Mouse (Mus musculus) forebrain, embryonic 16.5 days (tissue): ENCODE results near the gene Pnrc2. TPM values are rescaled to one million over a fixed set of nuclear protein-coding genes. Genes with fewer than 3 reads are reported as not detected.

Experiments used
- ATAC-seq: fragments of 200-750 bp; cut with Nextera tagmentation; 2 replicates; pipeline ENCODE4 v1.8.0; 2017; ENCODE audit warnings: mild to moderate bottlenecking, moderate library complexity
- H3K27ac ChIP-seq: fragments of 300-500 bp; sonication (generic); 2 replicates; pipeline ENCODE4 v1.5.1; 2014; ENCODE audit warnings: low read length, control low read depth
- H3K27me3 ChIP-seq: fragments of 300-500 bp; sonication (generic); replicated peaks from 2 replicates; pipeline ENCODE4 v1.6.1; 2014; ENCODE audit warnings: low read length; ENCODE audit not compliant: control insufficient read depth, insufficient read depth
- H3K36me3 ChIP-seq: fragments of 300-500 bp; sonication (generic); 2 replicates; pipeline ENCODE4 v1.6.1; 2014; ENCODE audit not compliant: control insufficient read depth, insufficient read depth
- H3K4me1 ChIP-seq: fragments of 300-500 bp; sonication (generic); replicated peaks from 2 replicates; pipeline ENCODE4 v1.6.1; 2014; ENCODE audit warnings: low read length; ENCODE audit not compliant: control insufficient read depth, insufficient read depth
- H3K4me2 ChIP-seq: fragments of 300-500 bp; sonication (generic); 2 replicates; pipeline ENCODE4 v1.6.1; 2014; ENCODE audit warnings: mild to moderate bottlenecking, low read length, control low read depth
- H3K4me3 ChIP-seq: fragments of 300-500 bp; sonication (generic); replicated peaks from 2 replicates; pipeline ENCODE4 v1.5.1; 2014; ENCODE audit warnings: mild to moderate bottlenecking, low read length, control low read depth
- H3K9ac ChIP-seq: fragments of 300-500 bp; sonication (generic); replicated peaks from 2 replicates; pipeline ENCODE4 v1.6.1; 2014; ENCODE audit warnings: low read depth, low read length, control low read depth
- H3K9me3 ChIP-seq: fragments of 300-500 bp; sonication (generic); 2 replicates; pipeline ENCODE4 v1.6.1; 2016; ENCODE audit warnings: low read length; ENCODE audit not compliant: control insufficient read depth
- WGBS: fragments of 180-500 bp; shearing (Covaris S2); extraction: QIAGEN DNeasy Blood & Tissue Kit; methylation state at CpG from one replicate; pipeline ENCODE4 v1.1.7; 2014; 5-methylcytosine and 5-hydroxymethylcytosine counted together
- polyA plus RNA-seq: library from polyadenylated mRNA; unstranded; fragments of >200 nt; fragmentation: Nextera tagmentation; extraction: Ambion mirVana; gene quantifications from 2 replicates; pipeline ENCODE4 v1.2.1, GENCODE M21; 2015

Pnrc2 gene
- polyA plus RNA-seq, 1 experiment from 2014 or later: 120 TPM

GRCm38 (mm10) chr4:135875991-135876582 lies 2.4 kb upstream of the Pnrc2 start:
- no peak for ATAC-seq
- 4% methylated on average over 9 of the region's 9 CpGs for WGBS
- Histone ChIP-seq H3K9me3 (no peaks in the 10 kb centered on the region), H3K36me3 (peaks cover 3% of the 10 kb centered on the region; the same call in 1 of the 2 replicates), H3K27me3 (no peaks in the 10 kb centered on the region), H3K4me3 (peak overlapping the region; percentile 20), H3K4me2 (peak overlapping the region; percentile 47), H3K4me1 (peaks cover 36% of the 10 kb centered on the region), H3K27ac (peak overlapping the region; percentile 14; the same call in 1 of the 2 replicates), H3K9ac (peak overlapping the region; percentile 46; the same call in 1 of the 2 replicates)

- Histone ChIP-seq H3K4me1 (peaks cover 38% of the 10 kb centered on the region), H3K4me2 (no peak overlapping the region; the same call in 1 of the 2 replicates)
- WGBS: 23% methylated on average over 7 of the region's 7 CpGs
Observed at GRCm38 (mm10) chr4:135875546-135875945, 1.9 kb upstream of the Pnrc2 start.

GRCm38 (mm10) chr4:135874564-135875535 lies 1.2 kb upstream of the Pnrc2 start:
- no peaks in the 10 kb centered on the region for H3K27me3 ChIP-seq
- peak overlapping the region; percentile 98 for H3K27ac ChIP-seq
- WGBS: 82% methylated on average over 10 of the region's 10 CpGs
- H3K9me3 ChIP-seq: no peaks in the 10 kb centered on the region
- H3K4me2 ChIP-seq: no peak overlapping the region
- no peak overlapping the region for H3K9ac ChIP-seq
- H3K4me3 ChIP-seq: peak overlapping the region; percentile 76
- H3K4me1 ChIP-seq: peaks cover 41% of the 10 kb centered on the region
- H3K36me3 ChIP-seq: peaks cover 3% of the 10 kb centered on the region
- no peak for ATAC-seq

More at GRCm38 (mm10) chr4:135875546-135875945, 1.9 kb upstream of the Pnrc2 start:
- no peak for ATAC-seq
- H3K4me3 ChIP-seq: no peak overlapping the region
- H3K36me3 ChIP-seq: peaks cover 3% of the 10 kb centered on the region
- H3K9me3 ChIP-seq: no peaks in the 10 kb centered on the region
- no peak overlapping the region for H3K27ac ChIP-seq
- no peaks in the 10 kb centered on the region for H3K27me3 ChIP-seq
- H3K9ac ChIP-seq: no peak overlapping the region

- 8% methylated on average over 17 of the region's 17 CpGs for WGBS
- no peak for ATAC-seq
- peak overlapping the region; percentile 75 for H3K9ac ChIP-seq
- peak overlapping the region; percentile 98 for H3K27ac ChIP-seq
- peaks cover 3% of the 10 kb centered on the region for H3K36me3 ChIP-seq
- H3K4me3 ChIP-seq: peak overlapping the region; percentile 76
- peak overlapping the region; percentile 77 for H3K4me2 ChIP-seq
- H3K27me3 ChIP-seq: no peaks in the 10 kb centered on the region
- peaks cover 41% of the 10 kb centered on the region for H3K4me1 ChIP-seq
- no peaks in the 10 kb centered on the region for H3K9me3 ChIP-seq
Observed at GRCm38 (mm10) chr4:135872589-135873391, 860 bp downstream of the Pnrc2 start.

- no peaks in the 10 kb centered on the region for H3K9me3 ChIP-seq
- H3K4me1 ChIP-seq: peaks cover 41% of the 10 kb centered on the region
- H3K4me2 ChIP-seq: peak overlapping the region; percentile 77
- H3K27me3 ChIP-seq: no peaks in the 10 kb centered on the region
- ATAC-seq: no peak
- peak overlapping the region; percentile 76 for H3K4me3 ChIP-seq
- 31% methylated on average over 3 of the region's 3 CpGs for WGBS
- H3K36me3 ChIP-seq: peaks cover 3% of the 10 kb centered on the region
- no peak overlapping the region for H3K27ac ChIP-seq
- peak overlapping the region; percentile 75; the same call in 1 of the 2 replicates for H3K9ac ChIP-seq
Observed at GRCm38 (mm10) chr4:135872015-135872414, 1.6 kb downstream of the Pnrc2 start.

GRCm38 (mm10) chr4:135870227-135871023 lies 3.2 kb downstream of the Pnrc2 start:
- Histone ChIP-seq H3K4me2 (peak overlapping the region; percentile 36), H3K4me3 (no peak overlapping the region), H3K9me3 (no peaks in the 10 kb centered on the region), H3K4me1 (peaks cover 25% of the 10 kb centered on the region), H3K27ac (no peak overlapping the region), H3K9ac (no peak overlapping the region), H3K36me3 (peaks cover 5% of the 10 kb centered on the region), H3K27me3 (no peaks in the 10 kb centered on the region)
- ATAC-seq: no peak
- WGBS: 25% methylated on average over 2 of the region's 2 CpGs

- no peak overlapping the region for H3K27ac ChIP-seq
- peaks cover 19% of the 10 kb centered on the region for H3K4me1 ChIP-seq
- WGBS: 54% methylated on average over 2 of the region's 2 CpGs
- no peaks in the 10 kb centered on the region for H3K9me3 ChIP-seq
- peaks cover 5% of the 10 kb centered on the region for H3K36me3 ChIP-seq
- ATAC-seq: no peak
- H3K27me3 ChIP-seq: no peaks in the 10 kb centered on the region
- H3K4me2 ChIP-seq: no peak overlapping the region
- no peak overlapping the region for H3K9ac ChIP-seq
- no peak overlapping the region for H3K4me3 ChIP-seq
Observed at GRCm38 (mm10) chr4:135868996-135869395, 4.7 kb downstream of the Pnrc2 start.

- Histone ChIP-seq H3K4me3 (peak overlapping the region; percentile 97), H3K4me2 (peak overlapping the region; percentile 56), H3K4me1 (peaks cover 32% of the 10 kb centered on the region), H3K27me3 (no peaks in the 10 kb centered on the region), H3K27ac (no peak overlapping the region), H3K9ac (peak overlapping the region; percentile 32), H3K36me3 (no peaks in the 10 kb centered on the region), H3K9me3 (no peaks in the 10 kb centered on the region)
- 10% methylated on average over 7 of the region's 7 CpGs for WGBS
- no peak for ATAC-seq
Observed at GRCm38 (mm10) chr4:135857597-135858186, 16.0 kb downstream of the Pnrc2 start.
